Mouse (Mus musculus): ENCODE results near the gene Gzmn. TPM values are rescaled to one million over a fixed set of nuclear protein-coding genes. Genes with fewer than 3 reads are reported as not detected.
"Not testable (repeated sequence)": the region's sequence is repeated elsewhere in the genome, so short reads cannot be mapped to it uniquely, and the experiment has no call there.

Gzmn gene
- total RNA-seq (2022), result not detected

DNA sequence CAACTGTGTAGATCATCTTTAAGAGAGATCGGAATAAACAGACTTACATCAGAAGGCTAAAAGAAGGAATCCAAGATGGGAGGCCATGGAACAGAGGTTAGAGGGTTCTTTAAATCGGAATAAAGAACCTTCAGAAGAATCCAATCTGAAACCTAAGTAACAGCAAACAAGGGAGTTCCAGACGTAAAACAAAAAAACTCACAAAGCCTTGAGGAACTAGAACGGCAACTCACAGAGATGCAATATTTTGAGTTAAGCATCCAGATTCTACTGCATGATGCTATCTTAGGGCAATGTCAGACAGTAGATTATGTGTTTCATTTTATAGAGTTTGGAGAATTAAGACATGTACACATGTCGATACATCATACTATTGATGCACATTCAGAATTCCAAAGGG lies at the start of gene Gzmn:
Gzmn (minus strand) TSS at position 101 of the 400 bp plus-strand sequence.
- no peak for DNase-seq (ENCODE audit: low spot score in 2 of 2)

DNA sequence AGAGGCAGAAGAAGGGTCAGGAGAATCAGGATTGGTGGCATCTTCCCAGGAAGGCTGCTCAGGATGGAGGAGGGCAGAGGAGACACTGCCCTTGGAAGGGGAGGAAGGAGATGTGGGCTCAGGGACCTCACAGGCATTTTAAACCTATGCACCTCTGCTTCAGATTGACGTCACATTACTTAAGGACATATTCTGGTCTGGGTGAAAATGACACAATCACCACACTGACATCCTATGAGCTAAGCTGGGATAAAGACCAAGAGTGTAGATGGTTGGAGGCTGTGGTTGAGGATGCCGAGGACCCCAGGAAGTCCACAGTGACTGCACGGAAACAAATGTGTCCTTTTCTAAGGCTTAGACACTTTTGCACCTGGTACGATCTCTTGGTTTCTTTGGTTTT lies 36.9 kb upstream of the Gzmn start, which contains the start of gene Gzmf:
Gzmf (minus strand) TSS at position 101 of the 400 bp plus-strand sequence.
- no peak for DNase-seq (ENCODE audit: low spot score in 2 of 2)

DNA sequence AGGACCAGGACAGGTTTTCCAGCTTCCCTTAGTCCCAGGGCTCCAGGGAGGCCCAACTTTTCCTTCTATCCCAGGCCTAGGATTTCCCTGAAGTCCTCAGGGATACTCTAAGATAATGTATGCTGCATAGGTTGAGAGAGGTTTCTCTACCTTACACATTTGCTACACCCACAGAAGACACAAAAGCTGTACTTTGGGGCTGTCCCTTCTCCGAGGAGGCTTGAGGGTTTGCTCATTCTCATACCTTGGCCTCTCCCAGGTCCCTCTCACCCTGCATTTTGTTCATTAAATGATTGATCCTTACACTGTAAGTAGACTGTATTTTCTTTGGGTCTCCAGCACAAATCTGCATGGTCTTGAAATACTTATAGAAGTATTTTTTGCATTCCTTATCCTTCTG lies 31.2 kb upstream of the Gzmn start:
- DNase-seq (ENCODE audit: low spot score in 2 of 2), result no peak

DNA sequence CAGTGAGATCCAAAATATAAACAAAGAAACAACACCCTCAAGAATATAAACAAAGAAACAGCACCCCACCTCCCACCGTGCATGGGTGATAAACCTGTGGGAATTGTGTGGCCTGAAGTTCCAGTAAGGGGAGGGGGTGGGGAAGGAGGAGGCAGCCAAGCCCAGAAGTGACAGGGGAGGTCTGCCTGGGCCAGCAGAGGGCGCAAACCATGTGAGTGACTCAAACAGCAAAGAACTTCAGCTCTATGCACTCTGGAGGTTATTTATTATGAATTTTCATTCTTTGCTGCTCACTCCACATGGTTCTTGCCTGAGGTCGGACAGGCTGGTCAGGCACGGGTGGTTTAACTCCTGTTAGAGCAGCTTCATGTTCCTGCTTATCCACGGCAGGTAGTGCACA lies 30.6 kb upstream of the Gzmn start:
- not testable (repeated sequence) for DNase-seq (ENCODE audit: low spot score in 2 of 2)

DNA sequence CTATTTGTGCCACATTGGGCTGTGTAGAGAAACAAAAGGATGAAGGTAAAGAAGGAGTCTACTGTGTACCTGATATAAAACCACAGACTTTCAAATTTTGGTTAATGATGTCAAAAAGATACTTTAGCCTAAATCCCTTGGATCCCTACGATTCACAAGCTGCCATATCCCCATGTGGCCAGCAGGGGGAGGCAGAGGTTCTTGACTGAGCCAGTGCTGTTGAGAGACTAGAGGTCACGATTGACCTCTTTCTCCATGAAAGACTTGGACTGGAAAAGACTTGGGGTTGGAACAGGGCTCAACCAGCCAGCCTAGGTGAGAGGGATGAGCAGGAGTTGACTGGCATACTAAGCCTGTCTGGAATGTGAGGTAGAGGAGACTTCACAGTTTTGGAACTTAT lies 29.6 kb upstream of the Gzmn start:
- peak; percentile 18 to 66 for DNase-seq (ENCODE audit: low spot score in 2 of 2)

DNA sequence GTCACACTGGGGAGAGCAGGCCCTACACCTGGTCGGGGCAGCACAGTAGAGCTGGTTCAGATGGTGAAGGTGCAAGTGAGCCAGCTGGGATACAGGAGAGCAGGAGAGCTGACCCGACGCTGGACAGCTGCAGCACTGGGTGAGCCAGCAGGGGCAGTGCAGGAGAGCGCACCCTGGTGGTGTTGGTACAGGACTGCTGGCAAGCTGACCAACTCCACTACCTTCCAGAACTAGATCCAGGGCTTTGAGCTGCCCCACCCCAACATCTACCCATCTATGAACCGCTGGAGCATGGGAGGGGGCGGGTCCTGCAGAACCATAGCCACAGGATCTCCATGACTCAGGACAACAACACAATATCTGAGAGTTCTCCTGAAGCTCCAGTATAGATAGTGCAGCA lies 12.5 kb upstream of the Gzmn start:
- DNase-seq (ENCODE audit: low spot score in 2 of 2), result no peak

DNA sequence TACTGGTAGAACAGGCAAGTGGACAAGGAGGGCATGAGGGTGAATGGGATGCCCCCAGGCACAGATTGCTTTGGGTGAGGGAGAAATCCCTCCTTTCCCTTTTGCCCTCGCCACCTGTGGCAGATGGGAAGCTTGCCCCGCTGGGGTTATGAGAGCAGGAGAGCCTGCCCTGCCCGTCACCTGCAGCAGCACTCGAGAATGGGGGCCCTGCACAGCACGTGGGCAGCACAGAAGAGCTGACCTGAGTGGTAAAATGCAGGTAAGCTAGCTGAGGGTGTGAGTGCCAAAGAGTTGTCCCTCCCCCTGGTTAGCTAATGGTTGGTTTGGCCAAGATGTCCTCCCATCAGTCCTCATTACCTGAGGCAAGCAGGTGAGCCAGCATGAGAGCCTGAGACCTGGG lies 12.1 kb upstream of the Gzmn start:
- DNase-seq (ENCODE audit: low spot score in 2 of 2), result no peak

DNA sequence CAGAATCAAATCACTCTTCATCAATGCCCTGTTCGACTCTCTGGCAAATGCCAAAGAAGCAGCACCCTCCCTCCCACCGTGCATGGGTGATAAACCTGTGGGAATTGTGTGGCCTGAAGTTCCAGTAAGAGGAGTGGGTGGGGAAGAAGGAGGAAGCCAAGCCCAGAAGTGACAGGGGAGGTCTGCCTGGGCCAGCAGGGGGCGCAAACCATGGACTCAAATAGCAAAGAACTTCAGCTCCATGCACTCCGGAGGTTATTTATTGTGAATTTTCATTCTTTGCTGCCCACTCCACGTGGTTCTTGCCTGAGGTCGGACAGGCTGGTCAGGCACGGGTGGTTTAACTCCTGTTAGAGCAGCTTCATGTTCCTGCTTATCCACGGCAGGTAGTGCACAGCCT lies 3.3 kb upstream of the Gzmn start:
- not testable (repeated sequence) for DNase-seq (ENCODE audit: low spot score in 2 of 2)

DNA sequence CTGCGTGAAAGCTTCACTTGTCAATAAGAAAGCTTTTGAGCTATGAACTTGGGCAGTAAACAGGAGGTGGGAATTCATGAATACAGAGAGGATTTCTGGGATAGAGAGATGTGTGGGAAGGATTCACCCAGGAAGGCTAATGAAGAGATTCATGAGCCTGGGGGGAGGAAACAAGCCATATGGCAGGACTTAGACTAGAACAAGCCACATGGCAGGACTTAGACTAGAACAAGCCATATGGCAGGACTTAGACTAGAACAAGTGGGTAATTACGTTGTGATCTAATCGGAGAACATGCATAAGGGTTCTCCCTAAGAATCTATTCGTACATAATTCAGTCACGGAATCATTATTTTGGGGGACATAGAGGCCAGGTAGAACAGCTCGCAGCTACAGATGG lies 1.0 kb downstream of the Gzmn start:
- DNase-seq (ENCODE audit: low spot score in 2 of 2), result peak; percentile 51 to 65

DNA sequence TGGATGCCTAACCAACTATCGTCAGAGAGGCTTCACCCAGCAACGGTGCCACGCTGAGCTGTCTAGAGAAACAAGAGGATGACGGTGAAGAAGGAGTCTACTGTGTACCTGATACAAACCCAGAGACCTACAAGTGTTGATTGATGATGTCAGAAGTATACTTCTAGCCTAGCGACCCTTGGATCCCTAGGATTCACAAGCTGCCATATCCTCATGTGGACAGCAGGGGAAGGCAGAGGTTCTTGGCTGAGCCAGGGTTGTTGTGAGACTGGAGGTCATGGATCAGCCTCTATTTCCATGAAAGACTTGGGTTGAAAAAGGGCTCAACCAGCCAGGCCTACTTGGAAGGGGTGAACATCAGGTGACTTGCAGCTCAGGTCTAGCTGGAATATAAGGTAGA lies 1.7 kb downstream of the Gzmn start:
- no peak for DNase-seq (ENCODE audit: low spot score in 2 of 2)

DNA sequence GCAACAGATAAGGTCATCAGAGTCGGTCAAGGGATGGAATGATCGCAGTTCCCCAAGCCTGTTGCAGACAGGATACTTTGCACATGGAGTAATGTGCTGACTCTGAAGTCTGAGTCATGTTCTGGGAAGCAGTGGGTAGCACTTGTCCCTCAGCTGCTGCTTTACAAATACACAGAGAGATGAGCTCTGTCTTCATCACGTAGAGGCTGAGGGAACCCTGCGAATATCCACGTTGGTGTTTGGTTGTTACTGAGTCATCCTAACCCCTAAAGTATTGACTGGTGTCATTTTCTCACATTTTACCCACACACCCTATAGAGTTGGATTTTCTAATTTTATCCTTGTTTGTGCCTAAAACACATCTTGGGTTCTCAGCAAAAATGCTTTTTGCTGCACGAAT lies 6.4 kb downstream of the Gzmn start:
- peak in 1 of 2 experiments; percentile 19 for DNase-seq (ENCODE audit: low spot score in 2 of 2)

DNA sequence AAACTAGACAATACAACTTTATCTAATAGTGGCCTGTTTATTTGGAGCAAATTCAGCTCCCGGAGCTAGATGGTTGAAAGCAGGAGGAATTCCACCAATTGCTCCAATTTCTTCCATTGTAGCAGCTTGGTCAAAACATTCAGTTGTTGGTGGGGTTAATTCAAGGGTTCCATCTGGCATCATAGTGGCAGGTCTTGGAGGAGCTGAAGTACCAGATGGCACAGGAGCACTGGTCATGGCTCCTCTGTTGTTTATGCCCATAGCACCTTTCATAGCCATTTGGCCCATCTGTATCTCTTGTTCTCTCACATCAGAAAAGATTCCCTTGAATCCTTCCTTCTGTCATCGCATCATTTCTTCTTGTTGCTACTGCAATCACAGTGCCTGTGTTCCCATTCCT lies 12.3 kb downstream of the Gzmn start:
- DNase-seq (ENCODE audit: low spot score in 2 of 2), result no peak

DNA sequence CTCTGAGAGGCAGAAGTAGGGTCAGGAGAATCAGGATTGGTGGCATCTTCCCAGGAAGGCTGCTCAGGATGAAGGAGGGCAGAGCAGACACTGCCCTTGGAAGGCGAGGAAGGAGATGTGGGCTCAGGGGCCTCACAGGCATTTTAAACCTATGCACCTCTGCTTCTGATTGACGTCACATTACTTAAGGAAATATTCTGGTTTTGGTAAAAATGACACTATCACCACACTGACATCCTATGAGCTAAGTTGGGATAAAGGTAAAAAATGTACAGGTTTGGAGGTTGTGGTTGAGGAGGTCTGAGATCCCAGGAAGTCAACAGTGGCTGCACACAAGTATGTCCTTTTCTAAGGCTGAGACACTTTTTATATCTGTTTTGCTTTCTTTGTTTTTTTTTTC lies 14.9 kb downstream of the Gzmn start, which contains the start of gene Gzmg:
Gzmg (minus strand) TSS at position 101 of the 400 bp plus-strand sequence.
- not testable (repeated sequence) for DNase-seq (ENCODE audit: low spot score in 2 of 2)

DNA sequence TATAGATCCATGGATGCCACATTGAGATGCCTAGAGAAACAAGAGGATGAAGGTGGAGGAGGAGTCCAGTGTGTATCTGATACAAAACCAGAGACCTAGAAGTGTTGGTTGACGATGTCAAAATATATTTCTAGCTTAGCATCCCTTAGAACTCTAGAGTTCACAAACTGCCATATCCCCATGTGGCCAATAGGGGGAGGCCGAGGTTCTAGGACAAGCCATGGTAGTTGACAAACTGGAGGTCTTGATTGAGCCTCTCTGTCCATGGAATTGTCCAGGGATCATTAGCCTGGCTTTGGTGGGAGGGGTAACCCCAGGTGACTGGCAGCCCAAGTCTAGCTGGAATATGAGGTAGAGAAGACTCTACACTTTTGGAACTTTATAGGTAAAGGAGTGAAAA lies 19.1 kb downstream of the Gzmn start:
- no peak for DNase-seq (ENCODE audit: low spot score in 2 of 2)

DNA sequence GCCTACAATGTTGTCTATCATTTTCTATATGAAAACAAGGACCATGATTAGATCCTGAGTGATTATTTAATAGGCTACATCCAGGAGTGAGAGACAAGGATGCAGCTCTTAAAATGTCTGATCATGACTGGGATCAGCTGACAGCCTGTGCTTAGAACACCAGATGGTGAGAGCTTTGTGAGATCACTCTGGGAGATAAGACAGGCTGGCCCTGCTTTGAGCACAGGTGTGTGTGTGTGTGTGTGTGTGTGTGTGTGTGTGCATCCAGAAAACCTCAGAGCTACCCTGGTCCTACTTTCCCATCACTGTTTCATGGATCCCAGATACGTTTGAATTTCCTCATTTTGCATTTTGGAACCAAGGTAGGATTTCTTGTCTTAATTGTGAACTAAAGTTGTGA lies 40.7 kb downstream of the Gzmn start:
- DNase-seq (ENCODE audit: low spot score in 2 of 2), result not testable (repeated sequence)

DNA sequence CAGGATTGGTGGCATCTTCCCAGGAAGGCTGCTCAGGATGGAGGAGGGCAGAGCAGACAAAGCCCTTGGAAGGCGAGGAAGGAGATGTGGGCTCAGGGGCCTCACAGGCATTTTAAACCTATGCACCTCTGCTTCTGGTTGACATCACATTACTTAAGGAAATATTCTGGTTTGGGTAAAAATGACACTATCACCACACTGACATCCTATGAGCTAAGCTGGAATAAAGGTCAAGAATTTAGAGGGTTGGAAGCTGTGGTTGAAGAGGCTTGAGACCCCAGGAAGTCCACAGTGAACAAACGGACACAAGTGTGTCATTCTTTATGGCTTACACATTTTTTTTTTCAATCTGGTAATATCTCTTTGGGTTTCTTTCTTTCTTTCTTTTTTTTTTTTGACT lies 41.9 kb downstream of the Gzmn start, which contains the start of gene Gzmd:
Gzmd (minus strand) TSS at position 101 of the 400 bp plus-strand sequence.
- not testable (repeated sequence) for DNase-seq (ENCODE audit: low spot score in 2 of 2)

DNA sequence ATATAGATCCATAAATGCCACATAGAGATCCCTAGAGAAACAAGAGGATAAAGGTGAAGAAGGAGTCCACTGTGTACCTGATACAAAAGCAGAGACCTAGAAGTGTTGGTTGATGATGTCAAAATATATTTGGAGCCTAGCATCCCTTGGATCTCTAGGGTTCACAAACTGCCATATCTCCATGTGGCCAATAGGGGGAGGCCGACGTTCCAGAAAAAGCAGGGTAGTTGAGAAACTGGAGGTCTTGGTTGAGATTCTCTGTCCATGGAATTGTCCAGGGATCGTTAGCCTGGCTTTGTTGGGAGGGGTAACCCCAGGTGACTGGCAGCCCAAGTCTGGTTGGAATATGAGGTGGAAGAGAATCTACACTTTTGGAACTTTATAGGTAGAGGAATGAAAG lies 46.1 kb downstream of the Gzmn start:
- no peak for DNase-seq (ENCODE audit: low spot score in 2 of 2)

DNA sequence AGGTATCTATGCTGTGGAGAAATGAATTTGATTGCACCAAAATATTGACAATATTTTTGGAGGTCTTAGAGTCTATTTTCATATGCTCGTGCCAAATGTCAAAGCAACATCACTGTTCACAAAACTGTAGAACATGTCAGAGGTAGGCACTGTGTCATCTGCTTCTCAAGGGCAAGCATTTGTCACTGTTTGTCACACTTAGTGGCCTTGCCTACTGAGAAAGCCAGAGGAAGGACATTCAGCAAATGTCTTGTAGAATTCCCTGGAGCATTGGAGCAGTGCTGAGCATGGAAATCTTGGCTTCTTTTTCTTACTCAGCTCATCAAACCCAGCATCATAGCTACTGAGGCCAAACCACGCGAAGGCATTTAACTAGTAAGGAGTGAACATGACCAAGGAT lies 50.9 kb downstream of the Gzmn start:
- no peak for DNase-seq (ENCODE audit: low spot score in 2 of 2)

DNA sequence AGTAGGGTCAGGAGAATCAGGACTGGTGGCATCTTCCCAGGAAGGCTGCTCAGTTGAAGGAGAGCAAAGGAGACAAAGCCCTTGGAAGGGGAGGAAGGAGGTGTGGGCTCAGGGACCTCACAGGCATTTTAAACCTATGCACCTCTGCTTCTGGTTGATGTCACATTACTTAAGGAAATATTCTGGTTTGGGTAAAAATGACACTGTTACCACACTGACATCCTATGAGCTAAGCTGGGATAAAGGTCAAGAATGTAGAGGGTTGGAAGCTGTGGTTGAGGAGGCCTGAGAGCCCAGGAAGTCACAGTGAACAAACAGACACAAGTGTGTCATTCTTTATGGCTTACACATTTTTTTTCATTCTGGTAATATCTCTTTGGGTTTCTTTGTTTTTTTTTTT lies 53.9 kb downstream of the Gzmn start, which contains the start of gene Gzme:
Gzme (minus strand) TSS at position 101 of the 400 bp plus-strand sequence.
- DNase-seq (ENCODE audit: low spot score in 2 of 2), result no peak

Other genes with a start within 250 kb of the Gzmn start
- under 1 TPM in 1 of 4 experiments, not detected in 3; 0.39 TPM for gene Cma1, start 229.9 kb downstream of the Gzmn start, total RNA-seq (2022)
- not detected for gene Cma2, start 223.6 kb downstream of the Gzmn start, total RNA-seq (2022)
- gene Mcpt1, start 156.6 kb downstream of the Gzmn start, total RNA-seq (2022), result not detected
- gene Mcpt9, start 144.1 kb downstream of the Gzmn start, total RNA-seq (2022), result not detected
- not detected for gene Mcpt2, start 132.6 kb downstream of the Gzmn start, total RNA-seq (2022)
- under 1 TPM in 2 of 4 experiments, not detected in 2; 0.57 to 0.58 TPM for gene Mcpt4, start 112.3 kb downstream of the Gzmn start, total RNA-seq (2022)
- not detected for gene Mcpt8, start 89.3 kb downstream of the Gzmn start, total RNA-seq (2022)
- not detected for gene Ctsg, start 72.0 kb downstream of the Gzmn start, total RNA-seq (2022)
- gene Gzme, start 54.0 kb downstream of the Gzmn start, total RNA-seq (2022), result not detected
- not detected for gene Gzmd, start 42.0 kb downstream of the Gzmn start, total RNA-seq (2022)
- gene Gzmg, start 15.0 kb downstream of the Gzmn start, total RNA-seq (2022), result not detected
- not detected for gene Gzmf, start 36.8 kb upstream of the Gzmn start, total RNA-seq (2022)
- gene Gzmc, start 60.1 kb upstream of the Gzmn start, total RNA-seq (2022), result not detected
- gene Gzmb, start 87.7 kb upstream of the Gzmn start, total RNA-seq (2022), result not detected
- gene Atp12a, start 190.5 kb upstream of the Gzmn start, total RNA-seq (2022), result not detected
- gene Rnf17, start 228.0 kb upstream of the Gzmn start, total RNA-seq (2022), result 1 to 10 TPM in 1 of 4 experiments, under 1 TPM in 3; 0.68 to 2.0 (median 0.84) TPM